Mouse (Mus musculus): ENCODE results near the gene Atcay. TPM values are rescaled to one million over a fixed set of nuclear protein-coding genes. Genes with fewer than 3 reads are reported as not detected.
"Not testable (repeated sequence)": the region's sequence is repeated elsewhere in the genome, so short reads cannot be mapped to it uniquely, and the experiment has no call there.

Atcay gene
- polyA plus RNA-seq, 1 experiment from 2014 or later = 1.5 TPM

GRCm38 (mm10) chr10:81189821-81190220, 40.8 kb downstream of the Atcay start:
- Histone ChIP-seq H3K4me3 (ENCODE audit: low read length) (no peak overlapping the region), H3K4me2 (ENCODE audit: low read depth, low read length) (no peak overlapping the region), H3K36me3 (ENCODE audit: control insufficient read depth, insufficient read depth, low read length) (peaks cover 21% of the 10 kb centered on the region), H3K27me3 (replicated peaks; ENCODE audit: control insufficient read depth, insufficient read depth, low read length) (0 out of 2 replicates have a peak, but pooled peaks cover 8% of the 10 kb centered on the region), H3K9me3 (ENCODE audit: control insufficient read depth, low read length) (no peaks in the 10 kb centered on the region), H3K9ac (ENCODE audit: low read depth, low read length) (no peak overlapping the region), H3K4me1 (ENCODE audit: control insufficient read depth, insufficient read depth, low read length) (peaks cover 32% of the 10 kb centered on the region), H3K27ac (ENCODE audit: low read length) (no peak overlapping the region)
- no peak for ATAC-seq
- WGBS = 81% methylated on average over 26 of the region's 26 CpGs

- peaks cover 29% of the 10 kb centered on the region for H3K4me1 ChIP-seq (ENCODE audit: control insufficient read depth, insufficient read depth, low read length)
- H3K9me3 ChIP-seq (ENCODE audit: control insufficient read depth, low read length) = no peaks in the 10 kb centered on the region
- ATAC-seq = no peak
- no peaks in the 10 kb centered on the region for H3K27me3 ChIP-seq (replicated peaks; ENCODE audit: control insufficient read depth, insufficient read depth, low read length)
- 93% methylated on average over 9 of the region's 9 CpGs for WGBS
- H3K36me3 ChIP-seq (ENCODE audit: control insufficient read depth, insufficient read depth, low read length) = peaks cover 21% of the 10 kb centered on the region
- H3K9ac ChIP-seq (ENCODE audit: low read depth, low read length) = peak overlapping the region; percentile 10; the same call in 1 of the 2 replicates
- no peak overlapping the region for H3K4me2 ChIP-seq (ENCODE audit: low read depth, low read length)
- H3K27ac ChIP-seq (ENCODE audit: low read length) = no peak overlapping the region
- no peak overlapping the region for H3K4me3 ChIP-seq (ENCODE audit: low read length)
Measured at GRCm38 (mm10) chr10:81187161-81187560, 43.5 kb downstream of the Atcay start.

- Histone ChIP-seq H3K36me3 (ENCODE audit: control insufficient read depth, insufficient read depth, low read length) (peaks cover 34% of the 10 kb centered on the region), H3K27me3 (replicated peaks; ENCODE audit: control insufficient read depth, insufficient read depth, low read length) (no peaks in the 10 kb centered on the region), H3K4me3 (ENCODE audit: low read length) (no peak overlapping the region), H3K4me1 (ENCODE audit: control insufficient read depth, insufficient read depth, low read length) (peaks cover 27% of the 10 kb centered on the region), H3K9me3 (ENCODE audit: control insufficient read depth, low read length) (no peaks in the 10 kb centered on the region), H3K9ac (ENCODE audit: low read depth, low read length) (peak overlapping the region; percentile 44; the same call in 1 of the 2 replicates), H3K4me2 (ENCODE audit: low read depth, low read length) (no peak overlapping the region), H3K27ac (ENCODE audit: low read length) (peak overlapping the region; percentile 84)
- WGBS = 15% methylated on average over 4 of the region's 4 CpGs
- ATAC-seq = 0 out of 2 replicates have a peak, but pooled peaks have one; percentile 2
Measured at GRCm38 (mm10) chr10:81184765-81185164, 45.9 kb downstream of the Atcay start.

GRCm38 (mm10) chr10:81183805-81184204, 46.8 kb downstream of the Atcay start, which contains the start of gene 4930442H23Rik:
Gene 4930442H23Rik (minus strand): TSS chr10:81183849.
- Histone ChIP-seq H3K4me1 (ENCODE audit: control insufficient read depth, insufficient read depth, low read length) (peaks cover 34% of the 10 kb centered on the region), H3K9me3 (ENCODE audit: control insufficient read depth, low read length) (no peaks in the 10 kb centered on the region), H3K4me2 (ENCODE audit: low read depth, low read length) (peak within 1 kb of the TSS; percentile 63), H3K9ac (ENCODE audit: low read depth, low read length) (peak within 1 kb of the TSS; percentile 80), H3K36me3 (ENCODE audit: control insufficient read depth, insufficient read depth, low read length) (peaks cover 39% of the 10 kb centered on the region), H3K27ac (ENCODE audit: low read length) (peak within 1 kb of the TSS; percentile 84), H3K4me3 (ENCODE audit: low read length) (peak within 1 kb of the TSS; percentile 69), H3K27me3 (replicated peaks; ENCODE audit: control insufficient read depth, insufficient read depth, low read length) (no peaks in the 10 kb centered on the region)
- 78% methylated on average over 5 of the region's 5 CpGs for WGBS
- ATAC-seq = no peak

GRCm38 (mm10) chr10:81182336-81183333, 48.0 kb downstream of the Atcay start, which contains the start of gene Dapk3:
Gene Dapk3 (plus strand): TSS chr10:81183005.
- WGBS = 4% methylated on average over 53 of the region's 53 CpGs
- H3K9ac ChIP-seq (ENCODE audit: low read depth, low read length) = peak within 1 kb of the TSS; percentile 80

GRCm38 (mm10) chr10:81181860-81182259, 48.8 kb downstream of the Atcay start:
- not testable (repeated sequence) for H3K9ac ChIP-seq (ENCODE audit: low read depth, low read length); ATAC-seq; H3K9me3 ChIP-seq (ENCODE audit: control insufficient read depth, low read length); H3K4me3 ChIP-seq (ENCODE audit: low read length); H3K27ac ChIP-seq (ENCODE audit: low read length); H3K27me3 ChIP-seq (replicated peaks; ENCODE audit: control insufficient read depth, insufficient read depth, low read length); H3K4me2 ChIP-seq (ENCODE audit: low read depth, low read length)
- Histone ChIP-seq H3K36me3 (ENCODE audit: control insufficient read depth, insufficient read depth, low read length) (peaks cover 46% of the 10 kb centered on the region), H3K4me1 (ENCODE audit: control insufficient read depth, insufficient read depth, low read length) (peaks cover 48% of the 10 kb centered on the region)
- WGBS = 80% methylated on average over 12 of the region's 12 CpGs

More at GRCm38 (mm10) chr10:81182336-81183333, 48.0 kb downstream of the Atcay start, which contains the start of gene Dapk3:
- Histone ChIP-seq H3K4me2 (ENCODE audit: low read depth, low read length) (peak within 1 kb of the TSS; percentile 63), H3K4me1 (ENCODE audit: control insufficient read depth, insufficient read depth, low read length) (peaks cover 45% of the 10 kb centered on the region), H3K4me3 (ENCODE audit: low read length) (peak within 1 kb of the TSS; percentile 69), H3K27ac (ENCODE audit: low read length) (peak within 1 kb of the TSS; percentile 84), H3K9me3 (ENCODE audit: control insufficient read depth, low read length) (no peaks in the 10 kb centered on the region), H3K27me3 (replicated peaks; ENCODE audit: control insufficient read depth, insufficient read depth, low read length) (no peaks in the 10 kb centered on the region), H3K36me3 (ENCODE audit: control insufficient read depth, insufficient read depth, low read length) (peaks cover 48% of the 10 kb centered on the region)
- ATAC-seq = peak; percentile 95

- no peak for ATAC-seq
- H3K4me1 ChIP-seq (ENCODE audit: control insufficient read depth, insufficient read depth, low read length) = peaks cover 48% of the 10 kb centered on the region
Measured at GRCm38 (mm10) chr10:81180946-81181345, 49.7 kb downstream of the Atcay start.

GRCm38 (mm10) chr10:81179451-81180342, 50.9 kb downstream of the Atcay start:
- Histone ChIP-seq H3K9me3 (ENCODE audit: control insufficient read depth, low read length) (no peaks in the 10 kb centered on the region), H3K27ac (ENCODE audit: low read length) (no peak overlapping the region), H3K36me3 (ENCODE audit: control insufficient read depth, insufficient read depth, low read length) (peaks cover 43% of the 10 kb centered on the region), H3K9ac (ENCODE audit: low read depth, low read length) (0 out of 2 replicates have a peak overlapping the region, but pooled peaks have one; percentile 40), H3K4me1 (ENCODE audit: control insufficient read depth, insufficient read depth, low read length) (peaks cover 52% of the 10 kb centered on the region), H3K4me3 (ENCODE audit: low read length) (no peak overlapping the region), H3K27me3 (replicated peaks; ENCODE audit: control insufficient read depth, insufficient read depth, low read length) (no peaks in the 10 kb centered on the region), H3K4me2 (ENCODE audit: low read depth, low read length) (no peak overlapping the region)
- whole genome bisulfite sequencing = 87% methylated on average over 32 of the region's 32 CpGs
- no peak for ATAC-seq

More at GRCm38 (mm10) chr10:81180946-81181345, 49.7 kb downstream of the Atcay start:
- Histone ChIP-seq H3K36me3 (ENCODE audit: control insufficient read depth, insufficient read depth, low read length) (peaks cover 46% of the 10 kb centered on the region), H3K9me3 (ENCODE audit: control insufficient read depth, low read length) (no peaks in the 10 kb centered on the region), H3K27ac (ENCODE audit: low read length) (no peak overlapping the region), H3K9ac (ENCODE audit: low read depth, low read length) (no peak overlapping the region), H3K27me3 (replicated peaks; ENCODE audit: control insufficient read depth, insufficient read depth, low read length) (no peaks in the 10 kb centered on the region), H3K4me2 (ENCODE audit: low read depth, low read length) (no peak overlapping the region), H3K4me3 (ENCODE audit: low read length) (no peak overlapping the region)
- WGBS = 91% methylated on average over 13 of the region's 13 CpGs
